Mouse (Mus musculus): ENCODE measurements around the gene Ifna1. TPM values are rescaled to one million over a fixed set of nuclear protein-coding genes. Genes with fewer than 3 reads are reported as not detected.
"Not testable (repeated sequence)": the region's sequence is repeated elsewhere in the genome, so short reads cannot be mapped to it uniquely, and the experiment has no call there.

The Ifna1 gene
- not detected in 2 replicates for total RNA-seq (2012; rRNA removed)
- polyA plus RNA-seq (2012; ENCODE audit: insufficient read depth in 1 of 2, insufficient read length in 2 of 2, low read depth in 1 of 2, low replicate concordance in 2 of 2, missing spikeins in 1 of 2): not detected

DNA sequence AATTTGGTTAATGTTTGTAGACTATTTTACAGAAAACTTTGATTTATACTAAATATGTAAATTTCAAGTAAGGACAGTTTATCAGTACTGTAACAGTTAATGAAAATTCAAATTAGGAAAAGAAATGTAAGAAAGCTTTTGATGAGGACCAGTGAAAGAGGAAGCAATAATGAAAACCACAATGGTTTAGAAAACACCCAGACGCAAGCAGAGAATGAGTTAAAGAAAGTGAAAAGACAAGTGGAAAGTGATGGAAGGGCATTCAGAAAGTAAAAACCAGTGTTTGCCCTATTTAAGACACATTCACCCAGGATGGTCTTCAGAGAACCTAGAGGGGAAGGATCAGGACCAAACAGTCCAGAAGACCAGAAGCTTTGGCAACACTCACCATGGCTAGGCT, at the start of gene Ifna1:
Ifna1 (plus strand) TSS at position 390 of the 400 bp plus-strand sequence.
- Histone ChIP-seq H3K36me3 (ENCODE audit: control insufficient read depth in 1 of 2, insufficient read depth in 2 of 2, low read length in 2 of 2) (no peaks in the 10 kb centered on the region), H3K9me3 (replicated peaks; ENCODE audit: insufficient read depth, low read length) (no peaks in the 10 kb centered on the region), H3K27me3 (ENCODE audit: control insufficient read depth in 1 of 2, insufficient read depth in 2 of 2, low read length in 2 of 2) (peaks cover 4 to 26% of the 10 kb centered on the region in 2 experiments), H3K27ac (ENCODE audit: control insufficient read depth, low read depth, low read length) (no peak within 1 kb of the TSS), H3K9ac (ENCODE audit: control insufficient read depth, low read depth, low read length, poor library complexity, severe bottlenecking) (no peak within 1 kb of the TSS), H3K4me1 (ENCODE audit: control insufficient read depth in 1 of 2, insufficient read depth in 2 of 2, low read length in 2 of 2) (no peaks in the 10 kb centered on the region; a peak in 1 of 4 replicates), H3K4me3 (ENCODE audit: control insufficient read depth in 1 of 2, insufficient read depth in 1 of 2, low read depth in 2 of 2, low read length in 2 of 2) (no peak within 1 kb of the TSS), H3K79me2 (ENCODE audit: control insufficient read depth, insufficient read depth, low read length, poor library complexity) (no peaks in the 10 kb centered on the region)
- DNase-seq (ENCODE audit: low read depth, low spot score): no peak
- TF ChIP-seq ZC3H11A (IDR thresholded peaks at IDR 0.05; ENCODE audit: low read depth, low read length) (no peak), MEF2A (IDR thresholded peaks at IDR 0.05; ENCODE audit: extremely low read depth, insufficient replicate concordance, low read depth, low read length, poor library complexity, severe bottlenecking) (no peak), RAD21 (IDR thresholded peaks at IDR 0.05; ENCODE audit: low read depth, low read length) (no peak), MYB (IDR thresholded peaks at IDR 0.05; ENCODE audit: low read depth, low read length) (no peak), NELFE (IDR thresholded peaks at IDR 0.05; ENCODE audit: low read depth, low read length) (no peak), KAT2A (conservative IDR thresholded peaks at IDR 0.05; ENCODE audit: low read depth, low read length) (no peak), NRF1 (IDR thresholded peaks at IDR 0.05; ENCODE audit: insufficient read depth, low read depth, low read length, poor library complexity, severe bottlenecking) (no peak), MYC (IDR thresholded peaks at IDR 0.05; ENCODE audit: low read depth, low read length) (no peak), ZKSCAN1 (IDR thresholded peaks at IDR 0.05; ENCODE audit: low read depth, low read length) (no peak), MAX (IDR thresholded peaks at IDR 0.05; ENCODE audit: low read length) (no peak), TCF12 (IDR thresholded peaks at IDR 0.05; ENCODE audit: low read depth, low read length) (no peak), GATA1 (IDR thresholded peaks at IDR 0.05; ENCODE audit: low read depth, low read length) (no peak), ETS1 (IDR thresholded peaks at IDR 0.05; ENCODE audit: low read depth, low read length) (no peak), ELF1 (IDR thresholded peaks at IDR 0.05; ENCODE audit: low read depth, low read length) (no peak), ZNF384 (IDR thresholded peaks at IDR 0.05; ENCODE audit: low read depth, low read length) (no peak), POLR2AphosphoS2 (IDR thresholded peaks at IDR 0.05; ENCODE audit: low read length) (no peak)

DNA sequence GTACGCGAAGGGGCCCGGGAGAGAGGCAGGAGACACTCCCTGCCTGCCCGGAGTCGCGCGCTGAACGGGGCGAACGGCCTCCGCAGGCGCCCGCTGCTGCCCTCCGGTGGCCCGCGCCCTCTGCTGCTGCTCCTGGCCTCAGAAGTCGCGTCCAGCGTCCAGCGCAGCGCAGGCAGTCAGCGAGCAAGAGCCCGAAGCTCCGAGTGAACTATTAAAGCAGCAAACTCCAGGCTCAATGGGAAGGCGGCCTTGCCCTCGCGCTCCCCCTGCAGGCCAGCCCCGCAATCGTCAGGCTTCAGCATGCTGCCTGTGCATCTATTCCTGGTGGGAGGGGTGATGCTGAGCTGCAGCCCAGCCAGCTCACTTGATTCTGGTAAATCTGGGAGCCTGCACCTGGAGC, 46.9 kb upstream of the Ifna1 start, which contains the start of gene Gm13287:
Gm13287 (plus strand) TSS at position 301 of the 400 bp plus-strand sequence.
- not testable (repeated sequence) for H3K4me1 ChIP-seq (ENCODE audit: control insufficient read depth in 1 of 2, insufficient read depth in 2 of 2, low read length in 2 of 2); H3K79me2 ChIP-seq (ENCODE audit: control insufficient read depth, insufficient read depth, low read length, poor library complexity); H3K9ac ChIP-seq (ENCODE audit: control insufficient read depth, low read depth, low read length, poor library complexity, severe bottlenecking); H3K9me3 ChIP-seq (replicated peaks; ENCODE audit: insufficient read depth, low read length); H3K36me3 ChIP-seq (ENCODE audit: control insufficient read depth in 1 of 2, insufficient read depth in 2 of 2, low read length in 2 of 2); DNase-seq (ENCODE audit: low read depth, low spot score); H3K4me3 ChIP-seq (ENCODE audit: control insufficient read depth in 1 of 2, insufficient read depth in 1 of 2, low read depth in 2 of 2, low read length in 2 of 2); H3K27ac ChIP-seq (ENCODE audit: control insufficient read depth, low read depth, low read length); H3K27me3 ChIP-seq (ENCODE audit: control insufficient read depth in 1 of 2, insufficient read depth in 2 of 2, low read length in 2 of 2)

DNA sequence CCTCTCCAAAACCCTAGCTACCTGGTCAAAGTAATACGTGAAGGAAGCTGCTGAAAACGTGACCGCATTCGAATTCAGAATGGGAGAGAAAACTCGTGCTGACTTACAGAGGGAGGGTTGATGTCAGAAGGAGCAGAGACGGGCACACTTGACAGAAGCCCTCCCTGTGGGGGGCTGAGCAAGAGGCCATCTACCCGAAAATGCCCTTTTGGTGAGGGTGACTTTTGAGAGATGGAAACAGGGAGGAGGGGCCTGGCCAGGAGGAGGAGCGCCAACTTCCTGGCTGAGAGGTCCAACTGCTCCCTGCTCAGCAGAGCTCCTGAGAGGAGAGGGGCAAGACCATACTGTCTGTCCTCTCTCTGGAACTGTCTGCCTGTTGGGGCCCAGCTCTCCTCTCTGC, 44.7 kb upstream of the Ifna1 start, which contains the start of gene Gm13288:
Gm13288 (plus strand) TSS at position 301 of the 400 bp plus-strand sequence.
- not testable (repeated sequence) for H3K9me3 ChIP-seq (replicated peaks; ENCODE audit: insufficient read depth, low read length); H3K4me3 ChIP-seq (ENCODE audit: control insufficient read depth in 1 of 2, insufficient read depth in 1 of 2, low read depth in 2 of 2, low read length in 2 of 2); H3K27ac ChIP-seq (ENCODE audit: control insufficient read depth, low read depth, low read length)

DNA sequence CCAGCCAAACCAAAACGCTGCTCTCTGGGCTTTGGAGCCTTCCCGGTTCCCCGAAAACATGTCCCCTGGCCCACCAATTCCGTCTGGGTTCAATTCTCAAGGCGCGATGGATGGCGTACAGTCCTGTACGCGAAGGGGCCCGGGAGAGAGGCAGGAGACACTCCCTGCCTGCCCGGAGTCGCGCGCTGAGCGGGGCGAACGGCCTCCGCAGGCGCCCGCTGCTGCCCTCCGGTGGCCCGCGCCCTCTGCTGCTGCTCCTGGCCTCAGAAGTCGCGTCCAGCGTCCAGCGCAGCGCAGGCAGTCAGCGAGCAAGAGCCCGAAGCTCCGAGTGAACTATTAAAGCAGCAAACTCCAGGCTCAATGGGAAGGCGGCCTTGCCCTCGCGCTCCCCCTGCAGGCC, 44.1 kb upstream of the Ifna1 start:
- H3K9ac ChIP-seq (ENCODE audit: control insufficient read depth, low read depth, low read length, poor library complexity, severe bottlenecking); H3K36me3 ChIP-seq (ENCODE audit: control insufficient read depth in 1 of 2, insufficient read depth in 2 of 2, low read length in 2 of 2); H3K27ac ChIP-seq (ENCODE audit: control insufficient read depth, low read depth, low read length); H3K27me3 ChIP-seq (ENCODE audit: control insufficient read depth in 1 of 2, insufficient read depth in 2 of 2, low read length in 2 of 2); DNase-seq (ENCODE audit: low read depth, low spot score); H3K79me2 ChIP-seq (ENCODE audit: control insufficient read depth, insufficient read depth, low read length, poor library complexity); H3K4me1 ChIP-seq (ENCODE audit: control insufficient read depth in 1 of 2, insufficient read depth in 2 of 2, low read length in 2 of 2); H3K9me3 ChIP-seq (replicated peaks; ENCODE audit: insufficient read depth, low read length); H3K4me3 ChIP-seq (ENCODE audit: control insufficient read depth in 1 of 2, insufficient read depth in 1 of 2, low read depth in 2 of 2, low read length in 2 of 2): not testable (repeated sequence)

More for the DNA sequence above, 44.7 kb upstream of the Ifna1 start, which contains the start of gene Gm13288:
- not testable (repeated sequence) for H3K4me1 ChIP-seq (ENCODE audit: control insufficient read depth in 1 of 2, insufficient read depth in 2 of 2, low read length in 2 of 2); H3K36me3 ChIP-seq (ENCODE audit: control insufficient read depth in 1 of 2, insufficient read depth in 2 of 2, low read length in 2 of 2); DNase-seq (ENCODE audit: low read depth, low spot score); H3K9ac ChIP-seq (ENCODE audit: control insufficient read depth, low read depth, low read length, poor library complexity, severe bottlenecking); H3K27me3 ChIP-seq (ENCODE audit: control insufficient read depth in 1 of 2, insufficient read depth in 2 of 2, low read length in 2 of 2); H3K79me2 ChIP-seq (ENCODE audit: control insufficient read depth, insufficient read depth, low read length, poor library complexity)

Data from MEL (cell line).